Mouse (Mus musculus) thymus, adult 2 months (tissue): Measurements from ENCODE around the gene Fam160a1.

Experiments
- CTCF ChIP-seq: fragments of 200-500 bp; IDR thresholded peaks from 2 replicates; pipeline ENCODE4 v1.5.1; 2012; ENCODE audit warnings: mild to moderate bottlenecking, control low read depth, low read length, moderate library complexity, borderline replicate concordance; ENCODE audit not compliant: control insufficient read depth, poor library complexity, insufficient read depth; ENCODE audit errors: extremely low read depth
- POLR2A ChIP-seq: fragments of 200-500 bp; IDR thresholded peaks from 2 replicates; pipeline ENCODE4 v1.6.1; 2012; ENCODE audit warnings: mild to moderate bottlenecking, low read length, control low read depth, moderate library complexity; ENCODE audit not compliant: control insufficient read depth, poor library complexity, insufficient read depth; ENCODE audit errors: extremely low read depth

GRCm38 (mm10) chr3:85764937-85765337, 52.2 kb downstream of the Fam160a1 start:
- TF ChIP-seq CTCF: no peak
- no peak for TF ChIP-seq POLR2A
